Mouse (Mus musculus) gastrocnemius, adult 2 months (tissue): ENCODE data around the gene Pkd1l1. TPM values are rescaled to one million over a fixed set of nuclear protein-coding genes. Genes with fewer than 3 reads are reported as not detected.

Experiments
- DNase-seq: peaks from one replicate; pipeline ENCODE4 v3.0.0; 2022
- H3K27ac ChIP-seq: fragments of 200-600 bp; 2 replicates; pipeline ENCODE4 v1.8.1; 2022; ENCODE audit warnings: mild to moderate bottlenecking
- H3K4me3 ChIP-seq: fragments of 200-600 bp; 2 replicates; pipeline ENCODE4 v1.8.1; 2022; ENCODE audit warnings: mild to moderate bottlenecking, moderate library complexity
- CTCF ChIP-seq: fragments of 200-600 bp; IDR thresholded peaks from 2 replicates; pipeline ENCODE4 v1.8.1; 2022; ENCODE audit warnings: antibody characterized with exemption, mild to moderate bottlenecking, moderate library complexity
- intact Hi-C: fragments of 180-260 bp; cut with DNase I; formaldehyde crosslinking; loops from one replicate; pipeline ENCODE4 v1.15.1; 2025
- total RNA-seq, 2 experiments: library from RNA; stranded (reverse); gene quantifications; 2 replicates each; pipeline ENCODE4 v1.2.3; 2021

Pkd1l1 gene
- total RNA-seq, 2 experiments from 2014 or later = 0.03 TPM; not detected in 1

GRCm38 (mm10) chr11:8970509-8970908 lies 2.6 kb downstream of the Pkd1l1 start:
- intact Hi-C loops = no loop called here
- DNase-seq = no peak
- H3K4me3 ChIP-seq = no peak overlapping the region
- H3K27ac ChIP-seq = no peak overlapping the region
- no peak for TF ChIP-seq CTCF

GRCm38 (mm10) chr11:8968094-8968493 lies 5.0 kb downstream of the Pkd1l1 start:
- TF ChIP-seq CTCF = no peak
- DNase-seq = no peak
- Histone ChIP-seq H3K4me3 (no peak overlapping the region), H3K27ac (no peak overlapping the region)
- intact Hi-C loops = no loop called here

GRCm38 (mm10) chr11:8958572-8958971 lies 14.5 kb downstream of the Pkd1l1 start:
- Histone ChIP-seq H3K4me3 (no peak overlapping the region), H3K27ac (no peak overlapping the region)
- no peak for TF ChIP-seq CTCF
- DNase-seq = no peak
- intact Hi-C loops = loop anchor here (10.0 kb wide), 1 partner anchor 424 kb away; no protein-coding TSS in a partner anchor

- Histone ChIP-seq H3K27ac (no peak overlapping the region), H3K4me3 (no peak overlapping the region)
- intact Hi-C loops = loop anchor here (10.0 kb wide), 1 partner anchor 423 kb away; no protein-coding TSS in a partner anchor
- TF ChIP-seq CTCF = no peak
- DNase-seq = no peak
Observed at GRCm38 (mm10) chr11:8958108-8958507, 15.0 kb downstream of the Pkd1l1 start.

GRCm38 (mm10) chr11:8957023-8957422 lies 16.0 kb downstream of the Pkd1l1 start:
- intact Hi-C loops = loop anchor here (10.0 kb wide), 1 partner anchor 422 kb away; no protein-coding TSS in a partner anchor
- no peak overlapping the region for H3K4me3 ChIP-seq
- no peak overlapping the region for H3K27ac ChIP-seq
- peak; percentile 45 for TF ChIP-seq CTCF
- no peak for DNase-seq

- TF ChIP-seq CTCF = peak; percentile 57
- intact Hi-C loops = loop anchor here (2.0 to 10.0 kb wide), 2 partner anchors 421 to 531 kb away; no protein-coding TSS in a partner anchor
- H3K27ac ChIP-seq = no peak overlapping the region
- no peak overlapping the region for H3K4me3 ChIP-seq
- DNase-seq = no peak
Observed at GRCm38 (mm10) chr11:8955678-8956077, 17.4 kb downstream of the Pkd1l1 start.

- intact Hi-C loops = loop anchor here (10.0 kb wide), 1 partner anchor 415 kb away; no protein-coding TSS in a partner anchor
- no peak for DNase-seq
- Histone ChIP-seq H3K4me3 (no peak overlapping the region), H3K27ac (no peak overlapping the region)
- TF ChIP-seq CTCF = no peak
Observed at GRCm38 (mm10) chr11:8949765-8950430, 23.2 kb downstream of the Pkd1l1 start.

GRCm38 (mm10) chr11:8948871-8949270 lies 24.2 kb downstream of the Pkd1l1 start:
- Histone ChIP-seq H3K4me3 (no peak overlapping the region), H3K27ac (no peak overlapping the region)
- no peak for TF ChIP-seq CTCF
- intact Hi-C loops = no loop called here
- DNase-seq = no peak

GRCm38 (mm10) chr11:8944114-8944513 lies 29.0 kb downstream of the Pkd1l1 start:
- intact Hi-C loops = no loop called here
- no peak overlapping the region for H3K4me3 ChIP-seq
- no peak for DNase-seq
- no peak overlapping the region for H3K27ac ChIP-seq
- TF ChIP-seq CTCF = no peak

GRCm38 (mm10) chr11:8942446-8942845 lies 30.6 kb downstream of the Pkd1l1 start:
- intact Hi-C loops = no loop called here
- DNase-seq = no peak
- TF ChIP-seq CTCF = no peak
- Histone ChIP-seq H3K4me3 (no peak overlapping the region), H3K27ac (no peak overlapping the region)

GRCm38 (mm10) chr11:8936431-8937110 lies 36.5 kb downstream of the Pkd1l1 start:
- intact Hi-C loops = no loop called here
- no peak for DNase-seq
- no peak for TF ChIP-seq CTCF
- H3K4me3 ChIP-seq = no peak overlapping the region
- no peak overlapping the region for H3K27ac ChIP-seq

- Histone ChIP-seq H3K27ac (no peak overlapping the region), H3K4me3 (no peak overlapping the region)
- TF ChIP-seq CTCF = no peak
- DNase-seq = no peak
- intact Hi-C loops = no loop called here
Observed at GRCm38 (mm10) chr11:8916081-8916671, 56.9 kb downstream of the Pkd1l1 start.

- intact Hi-C loops = no loop called here
- DNase-seq = no peak
Observed at GRCm38 (mm10) chr11:8882793-8883192, 90.3 kb downstream of the Pkd1l1 start.

More at GRCm38 (mm10) chr11:8882793-8883192, 90.3 kb downstream of the Pkd1l1 start:
- no peak overlapping the region for H3K27ac ChIP-seq
- TF ChIP-seq CTCF = no peak
- H3K4me3 ChIP-seq = no peak overlapping the region
